Mouse (Mus musculus): ENCODE data around the gene Phactr4. TPM values are rescaled to one million over a fixed set of nuclear protein-coding genes. Genes with fewer than 3 reads are reported as not detected.

Gene Phactr4
- polyA plus RNA-seq, 1 experiment from 2014 or later: 27.5 TPM

DNA sequence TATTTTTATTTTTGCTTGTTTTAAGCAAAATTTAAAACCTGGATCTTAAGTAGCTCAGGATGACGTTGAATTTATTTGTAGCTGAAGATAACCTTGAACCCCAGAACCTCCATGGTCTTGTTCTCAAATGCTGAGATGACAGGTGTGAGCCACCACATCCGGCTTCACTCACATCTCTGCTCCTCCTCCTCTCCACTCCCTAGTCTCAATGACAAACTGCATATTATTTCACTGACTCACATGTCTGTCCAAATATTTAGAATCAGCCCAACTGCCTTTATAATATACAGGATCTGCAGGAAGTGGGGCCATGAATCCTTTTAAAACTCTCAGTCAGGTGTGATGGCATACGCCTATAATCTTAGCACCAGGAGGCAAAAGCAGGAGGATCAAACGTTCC, 33.0 kb downstream of the Phactr4 start:
- no peak overlapping the region for H3K27ac ChIP-seq (ENCODE audit: low read length)
- peaks cover 6% of the 10 kb centered on the region; the same call in 1 of the 2 replicates for H3K36me3 ChIP-seq (ENCODE audit: control insufficient read depth, insufficient read depth, low read length)
- WGBS: 42% methylated on average over 4 of the region's 4 CpGs
- no peak overlapping the region for H3K4me2 ChIP-seq (replicated peaks; ENCODE audit: low read depth, low read length)
- H3K4me1 ChIP-seq (ENCODE audit: control insufficient read depth, insufficient read depth, low read length): no peaks in the 10 kb centered on the region
- H3K4me3 ChIP-seq (ENCODE audit: low read depth, low read length): no peak overlapping the region
- H3K27me3 ChIP-seq (ENCODE audit: control insufficient read depth, insufficient read depth, low read length): no peaks in the 10 kb centered on the region
- H3K9ac ChIP-seq (replicated peaks; ENCODE audit: low read depth, low read length): no peak overlapping the region
- no peaks in the 10 kb centered on the region for H3K9me3 ChIP-seq (ENCODE audit: control insufficient read depth, low read depth, low read length)
- ATAC-seq (ENCODE audit: insufficient number of reproducible peaks, insufficient read depth, low FRiP score, low read depth): no peak

DNA sequence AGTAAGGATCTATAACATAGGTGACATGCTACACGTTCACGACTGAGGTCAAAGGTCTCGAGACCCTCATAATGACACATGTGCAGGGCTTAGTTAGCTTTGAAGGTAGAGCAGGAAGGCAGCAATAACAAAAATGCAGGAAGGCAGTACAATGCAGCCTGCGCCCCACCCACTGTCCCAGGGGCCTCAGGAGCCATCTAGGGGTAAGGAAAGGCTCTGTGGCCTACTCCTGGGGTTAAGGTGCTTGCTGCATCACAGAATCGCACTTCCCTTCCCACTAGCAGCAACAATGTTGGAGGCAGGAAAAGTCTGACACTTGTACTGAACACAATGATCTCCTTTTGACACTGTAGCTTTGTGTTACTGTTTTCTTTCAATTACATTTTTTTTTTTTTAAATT, 34.7 kb downstream of the Phactr4 start:
- no peaks in the 10 kb centered on the region for H3K9me3 ChIP-seq (ENCODE audit: control insufficient read depth, low read depth, low read length)
- no peaks in the 10 kb centered on the region for H3K4me1 ChIP-seq (ENCODE audit: control insufficient read depth, insufficient read depth, low read length)
- peaks cover 11% of the 10 kb centered on the region; the same call in 1 of the 2 replicates for H3K36me3 ChIP-seq (ENCODE audit: control insufficient read depth, insufficient read depth, low read length)
- no peak overlapping the region for H3K4me2 ChIP-seq (replicated peaks; ENCODE audit: low read depth, low read length)
- ATAC-seq (ENCODE audit: insufficient number of reproducible peaks, insufficient read depth, low FRiP score, low read depth): no peak
- no peaks in the 10 kb centered on the region for H3K27me3 ChIP-seq (ENCODE audit: control insufficient read depth, insufficient read depth, low read length)
- H3K9ac ChIP-seq (replicated peaks; ENCODE audit: low read depth, low read length): no peak overlapping the region
- H3K27ac ChIP-seq (ENCODE audit: low read length): no peak overlapping the region
- WGBS: 76% methylated on average over 5 of the region's 5 CpGs
- no peak overlapping the region for H3K4me3 ChIP-seq (ENCODE audit: low read depth, low read length)

DNA sequence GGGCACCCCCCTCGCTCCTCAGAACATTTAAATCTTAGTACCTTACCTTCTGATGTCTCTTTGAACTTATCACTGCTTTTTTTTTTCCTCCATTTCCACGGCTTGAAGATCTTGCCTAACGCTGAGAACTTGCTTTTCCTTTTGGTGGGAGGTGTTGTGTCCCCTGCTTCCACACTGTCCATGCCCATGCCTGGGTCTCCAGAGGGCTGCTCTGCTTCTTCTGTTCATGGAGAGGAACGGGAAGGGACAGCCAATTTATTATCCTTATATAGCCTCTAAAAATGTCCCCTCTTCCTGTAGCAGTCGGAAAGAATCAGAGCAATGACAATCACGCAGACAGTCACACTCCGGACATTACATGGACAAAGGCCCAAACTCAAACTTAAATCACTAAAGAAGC, 35.4 kb downstream of the Phactr4 start:
- no peak for ATAC-seq (ENCODE audit: insufficient number of reproducible peaks, insufficient read depth, low FRiP score, low read depth)
- Histone ChIP-seq H3K4me1 (ENCODE audit: control insufficient read depth, insufficient read depth, low read length) (no peaks in the 10 kb centered on the region), H3K27ac (ENCODE audit: low read length) (no peak overlapping the region), H3K27me3 (ENCODE audit: control insufficient read depth, insufficient read depth, low read length) (no peaks in the 10 kb centered on the region), H3K4me2 (replicated peaks; ENCODE audit: low read depth, low read length) (no peak overlapping the region), H3K9ac (replicated peaks; ENCODE audit: low read depth, low read length) (no peak overlapping the region), H3K9me3 (ENCODE audit: control insufficient read depth, low read depth, low read length) (no peaks in the 10 kb centered on the region), H3K36me3 (ENCODE audit: control insufficient read depth, insufficient read depth, low read length) (peaks cover 11% of the 10 kb centered on the region; the same call in 1 of the 2 replicates), H3K4me3 (ENCODE audit: low read depth, low read length) (no peak overlapping the region)
- 83% methylated on average over 7 of the region's 7 CpGs for WGBS

DNA sequence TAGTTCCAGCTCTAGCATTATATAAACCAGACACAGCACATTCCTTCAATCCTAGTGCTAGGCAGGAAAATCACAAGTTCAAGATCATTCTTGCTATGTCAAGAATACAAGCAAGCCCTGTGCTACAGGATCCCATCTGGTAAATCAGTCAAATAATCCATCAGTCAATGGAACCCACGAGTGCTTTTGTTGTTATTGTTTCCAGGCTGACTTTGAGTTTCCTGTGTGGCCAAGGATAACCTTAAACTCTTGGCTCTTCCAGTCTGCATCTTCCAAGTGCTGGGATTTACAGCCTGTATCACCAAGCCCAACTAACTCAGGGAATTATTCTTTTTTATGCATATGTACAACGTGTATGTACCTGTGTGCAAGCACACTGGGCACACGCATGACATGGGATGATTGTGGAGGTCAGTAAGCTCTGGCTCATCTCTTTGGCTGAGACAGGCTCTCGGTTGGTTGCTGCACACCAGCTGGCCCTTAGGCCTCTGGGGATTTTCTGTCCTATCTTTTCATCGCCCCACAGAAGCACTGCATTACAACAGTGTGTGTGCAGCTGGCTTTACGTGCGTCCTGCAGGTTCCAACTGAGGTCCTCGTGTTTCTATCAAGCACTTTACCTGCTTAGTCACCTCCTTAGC, 36.4 kb downstream of the Phactr4 start:
- no peaks in the 10 kb centered on the region for H3K4me1 ChIP-seq (ENCODE audit: control insufficient read depth, insufficient read depth, low read length)
- no peak overlapping the region for H3K4me3 ChIP-seq (ENCODE audit: low read depth, low read length)
- no peak overlapping the region for H3K9ac ChIP-seq (replicated peaks; ENCODE audit: low read depth, low read length)
- H3K4me2 ChIP-seq (replicated peaks; ENCODE audit: low read depth, low read length): no peak overlapping the region
- H3K27me3 ChIP-seq (ENCODE audit: control insufficient read depth, insufficient read depth, low read length): no peaks in the 10 kb centered on the region
- no peak for ATAC-seq (ENCODE audit: insufficient number of reproducible peaks, insufficient read depth, low FRiP score, low read depth)
- H3K9me3 ChIP-seq (ENCODE audit: control insufficient read depth, low read depth, low read length): no peaks in the 10 kb centered on the region
- 84% methylated on average over 8 of the region's 8 CpGs for WGBS
- H3K36me3 ChIP-seq (ENCODE audit: control insufficient read depth, insufficient read depth, low read length): peaks cover 11% of the 10 kb centered on the region; the same call in 1 of the 2 replicates
- H3K27ac ChIP-seq (ENCODE audit: low read length): no peak overlapping the region

DNA sequence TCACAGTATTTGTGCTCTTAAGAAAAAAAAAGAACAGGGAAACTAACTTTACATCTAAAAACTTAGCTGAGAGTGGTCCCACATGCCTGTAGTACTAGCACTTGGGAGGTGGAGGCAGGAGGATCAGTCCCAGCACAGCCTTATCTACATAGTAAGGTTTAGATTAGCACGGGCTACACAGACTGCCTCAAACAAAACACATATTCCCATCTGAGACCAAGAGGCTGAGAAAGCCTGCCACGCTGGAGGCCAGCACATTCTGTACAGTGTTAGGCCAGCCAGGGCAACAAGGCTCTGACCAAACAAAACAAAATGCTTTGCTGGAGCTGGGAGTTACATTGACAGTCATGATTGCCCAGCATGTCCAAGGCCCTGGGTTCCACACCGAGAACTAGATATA, 38.8 kb downstream of the Phactr4 start:
- no peaks in the 10 kb centered on the region for H3K27me3 ChIP-seq (ENCODE audit: control insufficient read depth, insufficient read depth, low read length)
- H3K9ac ChIP-seq (replicated peaks; ENCODE audit: low read depth, low read length): no peak overlapping the region
- H3K4me1 ChIP-seq (ENCODE audit: control insufficient read depth, insufficient read depth, low read length): no peaks in the 10 kb centered on the region
- H3K4me2 ChIP-seq (replicated peaks; ENCODE audit: low read depth, low read length): no peak overlapping the region
- peaks cover 11% of the 10 kb centered on the region; the same call in 1 of the 2 replicates for H3K36me3 ChIP-seq (ENCODE audit: control insufficient read depth, insufficient read depth, low read length)
- no peaks in the 10 kb centered on the region for H3K9me3 ChIP-seq (ENCODE audit: control insufficient read depth, low read depth, low read length)
- H3K4me3 ChIP-seq (ENCODE audit: low read depth, low read length): no peak overlapping the region
- ATAC-seq (ENCODE audit: insufficient number of reproducible peaks, insufficient read depth, low FRiP score, low read depth): no peak
- 82% methylated on average over 3 of the region's 3 CpGs for whole genome bisulfite sequencing
- no peak overlapping the region for H3K27ac ChIP-seq (ENCODE audit: low read length)

DNA sequence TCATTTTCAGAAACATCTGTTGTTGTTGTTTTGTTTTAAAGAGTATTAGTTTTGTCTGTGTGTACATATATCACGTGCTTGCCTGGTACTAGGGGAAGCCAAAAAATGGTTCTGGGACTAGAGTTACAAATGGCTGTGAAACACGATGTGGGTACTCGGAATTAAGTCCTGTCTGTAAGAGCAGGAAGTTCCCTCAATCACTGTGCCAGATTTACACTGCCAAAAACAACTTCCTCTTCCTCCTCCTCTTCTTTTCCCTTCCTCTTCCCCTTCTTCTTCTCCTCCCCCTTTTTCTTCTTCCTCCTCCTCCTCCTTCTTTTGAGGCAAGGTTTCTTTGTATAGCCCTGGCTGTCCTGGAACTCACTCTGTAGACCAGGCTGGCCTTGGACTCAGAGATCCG, 40.0 kb downstream of the Phactr4 start:
- H3K27ac ChIP-seq (ENCODE audit: low read length): no peak overlapping the region
- no peaks in the 10 kb centered on the region for H3K4me1 ChIP-seq (ENCODE audit: control insufficient read depth, insufficient read depth, low read length)
- 85% methylated on average over 4 of the region's 4 CpGs for WGBS
- H3K9ac ChIP-seq (replicated peaks; ENCODE audit: low read depth, low read length): no peak overlapping the region
- H3K9me3 ChIP-seq (ENCODE audit: control insufficient read depth, low read depth, low read length): no peaks in the 10 kb centered on the region
- H3K4me2 ChIP-seq (replicated peaks; ENCODE audit: low read depth, low read length): no peak overlapping the region
- no peaks in the 10 kb centered on the region for H3K27me3 ChIP-seq (ENCODE audit: control insufficient read depth, insufficient read depth, low read length)
- H3K4me3 ChIP-seq (ENCODE audit: low read depth, low read length): no peak overlapping the region
- peaks cover 16% of the 10 kb centered on the region; the same call in 1 of the 2 replicates for H3K36me3 ChIP-seq (ENCODE audit: control insufficient read depth, insufficient read depth, low read length)
- ATAC-seq (ENCODE audit: insufficient number of reproducible peaks, insufficient read depth, low FRiP score, low read depth): no peak

DNA sequence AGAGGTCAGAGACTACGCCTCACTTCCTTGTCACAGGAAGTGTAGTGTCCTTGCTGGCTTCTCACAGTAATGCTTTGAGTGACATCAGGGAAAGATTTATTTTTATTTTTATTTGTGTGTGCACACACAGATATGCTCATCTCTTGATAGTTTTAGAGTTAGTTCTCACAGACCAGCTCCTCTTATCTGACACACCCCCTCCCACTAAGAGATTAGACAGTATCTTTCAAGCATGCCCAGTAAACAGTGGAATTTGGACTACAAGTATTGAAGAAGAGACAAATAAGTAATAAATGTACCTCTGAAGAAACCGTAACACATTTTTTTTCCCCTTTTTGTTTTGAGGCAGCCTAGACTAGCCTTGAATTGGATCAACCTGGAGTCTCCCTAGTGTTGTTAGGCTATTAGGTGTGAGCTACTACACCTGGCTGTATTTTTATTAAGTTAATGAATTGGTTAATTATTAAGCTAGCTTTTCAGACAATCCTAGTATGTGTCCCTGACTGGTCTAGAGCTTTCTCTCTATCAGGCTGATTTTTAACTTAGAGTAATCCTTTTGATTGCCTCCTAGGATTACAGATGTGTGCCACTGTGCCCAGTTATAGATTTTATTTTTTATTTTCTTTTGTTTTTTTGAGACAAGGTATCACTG, 41.2 kb downstream of the Phactr4 start:
- H3K36me3 ChIP-seq (ENCODE audit: control insufficient read depth, insufficient read depth, low read length): peaks cover 20% of the 10 kb centered on the region; the same call in 1 of the 2 replicates
- no peaks in the 10 kb centered on the region for H3K27me3 ChIP-seq (ENCODE audit: control insufficient read depth, insufficient read depth, low read length)
- no peak overlapping the region for H3K4me3 ChIP-seq (ENCODE audit: low read depth, low read length)
- H3K27ac ChIP-seq (ENCODE audit: low read length): no peak overlapping the region
- 82% methylated on average over 2 of the region's 2 CpGs for WGBS
- no peaks in the 10 kb centered on the region for H3K9me3 ChIP-seq (ENCODE audit: control insufficient read depth, low read depth, low read length)
- no peak for ATAC-seq (ENCODE audit: insufficient number of reproducible peaks, insufficient read depth, low FRiP score, low read depth)
- H3K4me2 ChIP-seq (replicated peaks; ENCODE audit: low read depth, low read length): no peak overlapping the region
- no peaks in the 10 kb centered on the region for H3K4me1 ChIP-seq (ENCODE audit: control insufficient read depth, insufficient read depth, low read length)
- no peak overlapping the region for H3K9ac ChIP-seq (replicated peaks; ENCODE audit: low read depth, low read length)

DNA sequence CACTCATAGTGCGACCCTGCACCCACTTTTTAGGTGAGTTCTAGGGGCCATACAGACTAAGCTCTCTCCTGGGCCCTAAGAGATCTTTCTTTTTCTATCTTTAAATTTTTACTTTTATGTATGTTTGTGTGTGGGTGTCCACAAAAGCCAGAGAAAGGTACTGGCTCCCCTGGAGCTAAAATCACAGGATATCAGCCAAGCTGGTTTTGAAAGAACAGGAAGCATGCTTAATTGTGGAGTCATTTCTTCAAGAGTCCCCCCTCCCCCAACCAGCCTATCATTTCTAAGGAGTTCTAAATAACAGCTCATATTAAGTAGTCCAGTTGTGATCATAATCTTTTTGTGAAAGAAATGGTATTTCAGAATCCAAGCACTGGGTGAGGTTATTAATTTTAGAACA, 48.5 kb downstream of the Phactr4 start:
- H3K27me3 ChIP-seq (ENCODE audit: control insufficient read depth, insufficient read depth, low read length): no peaks in the 10 kb centered on the region
- no peak overlapping the region for H3K4me2 ChIP-seq (replicated peaks; ENCODE audit: low read depth, low read length)
- peaks cover 52% of the 10 kb centered on the region for H3K36me3 ChIP-seq (ENCODE audit: control insufficient read depth, insufficient read depth, low read length)
- no peak overlapping the region for H3K27ac ChIP-seq (ENCODE audit: low read length)
- H3K4me1 ChIP-seq (ENCODE audit: control insufficient read depth, insufficient read depth, low read length): no peaks in the 10 kb centered on the region
- ATAC-seq (ENCODE audit: insufficient number of reproducible peaks, insufficient read depth, low FRiP score, low read depth): no peak
- no peak overlapping the region for H3K4me3 ChIP-seq (ENCODE audit: low read depth, low read length)
- WGBS: 93% methylated on average over 1 of the region's 1 CpGs
- no peaks in the 10 kb centered on the region for H3K9me3 ChIP-seq (ENCODE audit: control insufficient read depth, low read depth, low read length)
- H3K9ac ChIP-seq (replicated peaks; ENCODE audit: low read depth, low read length): no peak overlapping the region
